Mouse (Mus musculus): ENCODE data around the gene Ppil3. TPM values are rescaled to one million over a fixed set of nuclear protein-coding genes. Genes with fewer than 3 reads are reported as not detected.

Ppil3 gene
- polyA plus RNA-seq (2012), result 10.1 and 10.3 TPM in 2 replicates

DNA sequence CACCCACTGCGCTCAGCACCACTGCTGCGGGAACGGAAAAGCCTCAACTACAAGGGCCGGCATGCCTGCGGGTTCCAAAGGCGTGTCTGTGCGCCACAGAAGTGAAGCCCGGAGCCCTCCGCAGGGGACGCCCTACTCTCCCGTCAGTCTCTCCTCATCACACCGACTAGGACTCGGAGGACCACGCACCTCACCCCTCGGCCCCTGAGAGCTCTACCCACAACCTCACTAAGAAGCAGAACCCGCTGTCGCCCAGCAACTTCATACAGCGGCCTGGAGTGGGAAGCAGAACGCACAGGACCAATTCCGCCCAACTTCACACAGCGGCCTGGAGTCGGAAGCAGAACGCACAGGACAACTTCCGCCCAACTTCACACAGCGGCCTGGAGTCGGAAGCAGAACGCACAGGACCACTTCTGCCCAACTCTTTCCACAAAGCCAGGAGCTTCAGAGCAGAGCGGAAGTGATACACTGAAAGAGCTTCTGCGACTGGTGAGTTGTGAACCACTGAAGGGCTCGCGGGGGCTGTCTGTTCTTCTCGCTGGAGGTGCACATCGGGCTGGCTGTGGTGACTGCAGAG lies at the start of gene Ppil3, which contains the start of gene Nif3l1:
TSS of gene Ppil3 (minus strand) at position 344 of the 580 bp plus-strand sequence.
TSS of gene Nif3l1 (plus strand) at position 9 of the 580 bp plus-strand sequence.

DNA sequence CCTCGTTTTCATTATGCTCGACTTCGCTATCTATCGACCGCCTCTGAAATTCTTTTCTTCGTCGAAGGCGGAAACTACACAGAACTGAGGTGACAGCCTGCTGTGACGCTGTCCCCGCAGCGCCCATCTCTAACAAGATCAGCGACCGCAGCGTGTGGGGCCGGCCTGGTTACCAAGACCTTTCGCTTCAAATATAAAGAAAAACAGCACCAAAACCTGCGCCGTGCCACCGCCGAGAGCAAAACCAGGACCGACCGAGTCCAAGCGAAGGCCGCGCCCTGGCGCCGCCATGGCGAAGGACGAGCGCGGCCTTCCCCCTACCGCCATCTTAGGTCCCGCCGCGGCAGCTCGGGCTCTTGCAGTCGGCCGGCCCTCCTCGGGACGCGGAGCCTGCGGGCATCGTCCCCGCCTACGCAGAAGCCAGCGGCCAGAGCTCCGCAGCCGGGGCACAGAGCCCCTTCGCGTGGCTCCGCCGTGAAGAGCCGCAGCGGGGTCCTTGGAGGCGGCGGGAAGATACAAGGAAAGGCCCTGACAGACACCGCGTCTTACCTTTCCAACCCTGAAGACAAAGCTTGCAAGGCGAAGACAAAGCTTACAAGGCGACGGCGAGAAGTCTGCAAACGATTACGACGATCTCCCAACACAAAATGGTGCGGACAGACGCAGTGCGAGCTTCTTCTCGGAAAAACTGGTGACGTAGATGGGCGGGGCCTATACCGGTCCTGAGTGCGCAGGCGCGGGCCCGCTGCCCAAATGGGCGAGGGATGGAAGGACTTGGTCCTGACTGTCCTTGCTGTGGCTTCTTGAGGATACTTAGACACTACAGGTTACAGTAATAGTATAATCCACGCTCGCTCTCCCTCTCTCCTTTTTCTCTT lies 21.7 kb downstream of the Ppil3 start, which contains the start of gene Clk1:
TSS of gene Clk1 (minus strand) at position 696 of the 878 bp plus-strand sequence.

DNA sequence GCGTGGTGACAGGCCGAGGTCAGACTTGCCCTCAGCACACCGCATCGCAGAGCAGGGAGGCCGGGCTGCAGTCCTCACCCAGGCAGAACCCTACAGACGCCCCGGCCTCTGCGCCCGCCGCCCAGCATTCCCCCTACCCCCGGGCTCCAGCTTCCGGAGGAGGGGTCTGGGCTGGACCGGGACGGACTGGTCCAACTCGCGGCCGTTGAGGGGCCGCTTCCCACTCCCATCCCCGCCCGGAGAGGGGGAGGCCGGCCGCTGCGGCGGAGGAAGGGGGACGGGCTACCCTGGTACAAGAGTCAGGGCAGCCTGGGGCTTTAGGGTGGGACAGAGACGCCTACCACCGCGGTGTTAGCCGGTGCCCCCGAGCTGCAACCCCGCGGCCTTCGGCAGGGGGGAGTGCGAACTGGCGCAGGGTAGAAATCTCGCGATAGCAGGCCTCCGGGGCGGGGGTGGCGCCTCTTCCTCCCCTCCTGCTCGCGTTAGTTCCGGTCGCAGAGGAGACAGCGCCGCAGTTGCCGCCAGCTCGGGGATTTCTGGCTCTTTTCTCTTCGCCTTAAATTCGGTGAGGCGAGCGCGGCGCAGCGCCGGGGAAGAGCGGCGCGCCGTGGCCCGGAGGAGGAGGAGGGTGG lies 52.5 kb downstream of the Ppil3 start, which contains the start of gene Bzw1:
TSS of gene Bzw1 (plus strand) at position 247 of the 632 bp plus-strand sequence.

Other genes with a start within 250 kb of the Ppil3 start
- 0.01 and 0.02 TPM in 2 replicates for gene Aox4, start 235.1 kb downstream of the Ppil3 start, polyA plus RNA-seq (2012)
- 0.01 TPM in 1 of 2 replicates, not detected in the other for gene Aox2, start 167.2 kb downstream of the Ppil3 start, polyA plus RNA-seq (2012)
- 7.6 and 7.8 TPM in 2 replicates for gene Bzw1, start 52.6 kb downstream of the Ppil3 start, polyA plus RNA-seq (2012)
- gene Clk1, start 21.4 kb downstream of the Ppil3 start, polyA plus RNA-seq (2012), result 9.4 and 14.8 TPM in 2 replicates
- gene Nif3l1, start 335 bp downstream of the Ppil3 start, polyA plus RNA-seq (2012), result 6.3 and 8.7 TPM in 2 replicates
- 14.6 and 21.0 TPM in 2 replicates for gene Orc2, start 59.6 kb upstream of the Ppil3 start, polyA plus RNA-seq (2012)
- gene Fam126b, start 140.8 kb upstream of the Ppil3 start, polyA plus RNA-seq (2012), result 3.5 and 4.3 TPM in 2 replicates
- gene Ndufb3, start 140.9 kb upstream of the Ppil3 start, polyA plus RNA-seq (2012), result 6.3 and 7.1 TPM in 2 replicates